Mouse (Mus musculus) cerebellum, adult (tissue): Measurements from ENCODE around the gene Gabrb1.
"Not testable (repeated sequence)": the region's sequence is repeated elsewhere in the genome, so short reads cannot be mapped to it uniquely, and the experiment has no call there.

Source experiments
- ATAC-seq: cut with Nextera tagmentation; 2 replicates; pipeline ENCODE4 v1.9.2; 2017; ENCODE audit warnings: mild to moderate bottlenecking, moderate library complexity, mixed read lengths; ENCODE audit not compliant: insufficient number of reproducible peaks, low FRiP score, low TSS enrichment

Gabrb1 gene

GRCm38 (mm10) chr5:71986983-71987398, 329.1 kb downstream of the Gabrb1 start:
- ATAC-seq = peak; percentile 99

- no peak for ATAC-seq
These were observed 341.6 kb downstream of the Gabrb1 start for GRCm38 (mm10) chr5:71999466-71999865.

- no peak for ATAC-seq
These were observed 346.0 kb downstream of the Gabrb1 start for GRCm38 (mm10) chr5:72003811-72004435.

GRCm38 (mm10) chr5:72036954-72037353, 379.0 kb downstream of the Gabrb1 start:
- ATAC-seq = no peak

GRCm38 (mm10) chr5:72043226-72044151, 385.6 kb downstream of the Gabrb1 start:
- ATAC-seq = no peak

- no peak for ATAC-seq
These were observed 388.3 kb downstream of the Gabrb1 start for GRCm38 (mm10) chr5:72046261-72046660.

GRCm38 (mm10) chr5:72064079-72064478, 406.2 kb downstream of the Gabrb1 start:
- no peak for ATAC-seq

- no peak for ATAC-seq
These were observed 410.9 kb downstream of the Gabrb1 start for GRCm38 (mm10) chr5:72068826-72069225.

GRCm38 (mm10) chr5:72069398-72069797, 411.5 kb downstream of the Gabrb1 start:
- not testable (repeated sequence) for ATAC-seq

- ATAC-seq = no peak
These were observed 418.9 kb downstream of the Gabrb1 start for GRCm38 (mm10) chr5:72076781-72077180.

- ATAC-seq = no peak
These were observed 428.6 kb downstream of the Gabrb1 start for GRCm38 (mm10) chr5:72086518-72086917.

- ATAC-seq = 0 out of 2 replicates have a peak, but pooled peaks have one; percentile 69
These were observed 436.7 kb downstream of the Gabrb1 start for GRCm38 (mm10) chr5:72094582-72094981.

GRCm38 (mm10) chr5:72095015-72095414, 437.1 kb downstream of the Gabrb1 start:
- ATAC-seq = no peak

- no peak for ATAC-seq
These were observed 446.5 kb downstream of the Gabrb1 start for GRCm38 (mm10) chr5:72104274-72104921.

- ATAC-seq = no peak
These were observed 464.6 kb downstream of the Gabrb1 start for GRCm38 (mm10) chr5:72122414-72123037.

- ATAC-seq = no peak
These were observed 468.8 kb downstream of the Gabrb1 start for GRCm38 (mm10) chr5:72126681-72127080.

GRCm38 (mm10) chr5:72133906-72134305, 476.0 kb downstream of the Gabrb1 start:
- no peak for ATAC-seq

GRCm38 (mm10) chr5:72138256-72138655, 480.3 kb downstream of the Gabrb1 start:
- no peak for ATAC-seq

- ATAC-seq = no peak
These were observed 481.7 kb downstream of the Gabrb1 start for GRCm38 (mm10) chr5:72139619-72140018.

- no peak for ATAC-seq
These were observed 490.8 kb downstream of the Gabrb1 start for GRCm38 (mm10) chr5:72148679-72149078.

- no peak for ATAC-seq
These were observed 493.0 kb downstream of the Gabrb1 start for GRCm38 (mm10) chr5:72150870-72151269.
